Comparison of ENCODE assay signal across 12 mouse cellular contexts in the genomic region with DNA sequence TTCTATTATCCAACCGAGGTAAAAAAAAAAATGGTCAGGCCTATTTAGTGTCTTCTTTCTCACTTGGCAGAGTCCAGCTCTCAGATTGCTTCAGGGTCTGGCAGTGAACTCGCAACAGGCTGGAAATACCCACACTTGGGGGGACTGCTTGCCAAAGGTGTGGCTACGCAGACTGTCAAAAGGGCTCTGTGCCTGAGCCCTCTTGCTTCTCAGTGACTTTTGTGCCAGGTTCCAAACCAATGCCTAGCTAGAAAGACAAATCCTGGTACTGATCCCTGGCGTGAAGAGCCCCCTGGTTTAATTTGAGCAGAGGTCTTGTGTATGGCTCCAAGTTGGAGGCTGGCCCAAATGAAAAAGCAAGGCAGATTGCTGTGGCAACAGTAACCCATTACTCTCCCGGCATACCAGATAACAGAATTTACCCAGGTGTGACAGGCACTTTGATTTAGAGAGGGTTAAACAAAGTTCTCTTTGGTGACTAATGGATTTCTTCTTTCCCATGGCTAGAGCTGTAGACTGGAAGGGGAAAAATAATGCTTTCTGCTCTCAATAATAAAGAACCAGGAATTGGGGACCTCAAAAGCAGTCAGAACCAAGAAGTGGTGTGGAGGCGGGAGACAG. TPM values are rescaled to one million over a fixed set of nuclear protein-coding genes. Genes with fewer than 3 reads are reported as not detected.
DNase-seq lines count a peak whose midpoint lies in the region; ATAC-seq and TF ChIP-seq lines count a peak whose summit lies in the region.
"Had no signal": no experiment of that assay in that cellular context is flagged by ENCODE, and none has a peak within 500 bp of the region (broad histone marks: within the 10 kb centered on the region; RNA-seq: fewer than 3 reads in every experiment).

No protein-coding gene starts in this region.

- H3K9me3 ChIP-seq in heart, embryonic 11.5 days (replicated peaks; ENCODE audit: control insufficient read depth, low read length) = no peaks in the 10 kb centered on the region
- no peaks in the 10 kb centered on the region for H3K9me3 ChIP-seq in stomach, embryonic 15.5 days
- H3K9me3 ChIP-seq: limb, embryonic 12.5 days had no signal

- 58% methylated on average over 6 of the region's 6 CpGs for WGBS in heart, adult 2 months
- 61% methylated on average over 6 of the region's 6 CpGs for WGBS in heart, embryonic 11.5 days (ENCODE audit: insufficient replicate concordance)
- WGBS in stomach, embryonic 15.5 days = 39% methylated on average over 6 of the region's 6 CpGs

- TF ChIP-seq POLR2A in heart, adult 2 months (IDR thresholded peaks at IDR 0.05; ENCODE audit: insufficient read depth, low read depth, low read length) = no peak

- no peak for ATAC-seq in heart, embryonic 11.5 days (replicated peaks; ENCODE audit: insufficient number of reproducible peaks, low FRiP score, low TSS enrichment)
- peak; percentile 79 for ATAC-seq in stomach, embryonic 15.5 days (ENCODE audit: insufficient read depth, low FRiP score, low read depth)

- TF ChIP-seq EP300 in heart, adult 2 months (IDR thresholded peaks at IDR 0.05; ENCODE audit: insufficient read depth, low read depth, low read length) = 0 out of 2 replicates have a peak, but pooled peaks have one; percentile 34

- H3K4me3 ChIP-seq in heart, adult 2 months = no peak overlapping the region
- H3K4me3 ChIP-seq in heart, embryonic 11.5 days (ENCODE audit: low read depth, low read length) = no peak overlapping the region
- no peak overlapping the region for H3K4me3 ChIP-seq in stomach, embryonic 15.5 days (replicated peaks)
- no peak overlapping the region for H3K4me3 ChIP-seq in layer of hippocampus, adult 2 months
- H3K4me3 ChIP-seq: erythroblast, embryonic 14.5 days; limb, embryonic 12.5 days had no signal

- H3K4me2 ChIP-seq in heart, embryonic 11.5 days = no peak overlapping the region
- H3K4me2 ChIP-seq in stomach, embryonic 15.5 days = peak overlapping the region; percentile 19; the same call in 1 of the 2 replicates
- H3K4me2 ChIP-seq: limb, embryonic 12.5 days had no signal

- no peak for TF ChIP-seq CTCF in heart, adult 2 months (IDR thresholded peaks at IDR 0.05)
- no peak for TF ChIP-seq CTCF in layer of hippocampus, adult 2 months (conservative IDR thresholded peaks at IDR 0.05)

- no peak overlapping the region for H3K9ac ChIP-seq in heart, adult 2 months (ENCODE audit: low read depth, low read length)
- no peak overlapping the region for H3K9ac ChIP-seq in heart, embryonic 11.5 days (ENCODE audit: low read depth, low read length)
- H3K9ac ChIP-seq in stomach, embryonic 15.5 days = no peak overlapping the region
- H3K9ac ChIP-seq: limb, embryonic 12.5 days had no signal

- H3K27me3 ChIP-seq in heart, adult 2 months (ENCODE audit: control insufficient read depth, insufficient read depth, low read length) = no peaks in the 10 kb centered on the region; the same call in 1 of the 2 replicates
- H3K27me3 ChIP-seq in heart, embryonic 11.5 days (ENCODE audit: control insufficient read depth, insufficient read depth, low read length) = no peaks in the 10 kb centered on the region
- no peaks in the 10 kb centered on the region for H3K27me3 ChIP-seq in stomach, embryonic 15.5 days (replicated peaks)
- H3K27me3 ChIP-seq: limb, embryonic 12.5 days had no signal

- no peaks in the 10 kb centered on the region for H3K36me3 ChIP-seq in heart, adult 2 months (ENCODE audit: control insufficient read depth, insufficient read depth, low read length)
- no peaks in the 10 kb centered on the region for H3K36me3 ChIP-seq in heart, embryonic 11.5 days (ENCODE audit: control insufficient read depth, insufficient read depth, low read length)
- no peaks in the 10 kb centered on the region for H3K36me3 ChIP-seq in stomach, embryonic 15.5 days
- H3K36me3 ChIP-seq: limb, embryonic 12.5 days had no signal

- intact Hi-C loops in heart, adult 2 months (cut with DNase I) = loop anchor here (5.0 kb wide), 1 partner anchor 33 kb away; no protein-coding TSS in a partner anchor

- DNase-seq in heart, adult 2 months = peak; percentile 37 to 68
- peak; percentile 38 for DNase-seq in urinary bladder, postnatal 14 days (ENCODE audit: low spot score)
- DNase-seq in urinary bladder, postnatal 10 days (ENCODE audit: low spot score) = no peak
- DNase-seq in gastrocnemius, postnatal 10 days = peak; percentile 31
- DNase-seq in thymus, adult 18-20 months = no peak
- no peak for DNase-seq in layer of hippocampus, adult 2 months (ENCODE audit: low spot score in 2 of 2)
- DNase-seq: kidney, adult 11 months; retina, postnatal 1 day had no signal

- H3K4me1 ChIP-seq in heart, adult 2 months (ENCODE audit: control insufficient read depth, insufficient read depth, low read length) = peaks cover 1% of the 10 kb centered on the region; the same call in 1 of the 2 replicates
- H3K4me1 ChIP-seq in heart, embryonic 11.5 days (ENCODE audit: control insufficient read depth, insufficient read depth, low read length) = no peaks in the 10 kb centered on the region; the same call in 1 of the 2 replicates
- 0 out of 2 replicates have a peak, but pooled peaks cover 15% of the 10 kb centered on the region for H3K4me1 ChIP-seq in stomach, embryonic 15.5 days

- H3K79me2 ChIP-seq in heart, adult 2 months (replicated peaks; ENCODE audit: control insufficient read depth, insufficient read depth, low read length) = no peaks in the 10 kb centered on the region

- H3K27ac ChIP-seq in heart, adult 2 months = no peak overlapping the region
- no peak overlapping the region for H3K27ac ChIP-seq in heart, embryonic 11.5 days (ENCODE audit: low read depth, low read length)
- H3K27ac ChIP-seq in stomach, embryonic 15.5 days = peak overlapping the region; percentile 84
- H3K27ac ChIP-seq in layer of hippocampus, adult 2 months = no peak overlapping the region
- H3K27ac ChIP-seq: limb, embryonic 12.5 days had no signal

RNA-seq across cellular contexts. Expression of a gene that starts 44.1 kb away (rescaled TPM):
- 10 to 100 TPM; 13.4 to 16.2 TPM for total RNA-seq in heart, adult 2 months (2021)
- 8.4 and 16.8 TPM in 2 replicates for polyA plus RNA-seq in heart, adult 2 months (2012; rRNA removed)
- polyA plus RNA-seq in heart, embryonic 11.5 days (2014; fragmentation: Nextera tagmentation; extraction: Ambion mirVana) = 20.9 and 22.2 TPM in 2 replicates
- total RNA-seq in gastrocnemius, postnatal 10 days (2021) = 1 to 10 TPM; 7.2 to 8.2 TPM
- polyA plus RNA-seq in stomach, embryonic 15.5 days (2015; fragmentation: Nextera tagmentation; extraction: Ambion mirVana) = 44.7 and 58.3 TPM in 2 replicates
- 10 to 100 TPM; 16.7 to 18.3 TPM for total RNA-seq in layer of hippocampus, adult 2 months (2021)

Comparison
In these comparisons a context has a peak if more than half of its experiments do, and no peak if none do; other contexts are left out.
1. DNase-seq: peak in heart, adult 2 months (2 of 2), urinary bladder, postnatal 14 days (single experiment) and gastrocnemius, postnatal 10 days (single experiment); none in urinary bladder, postnatal 10 days (single experiment), thymus, adult 18-20 months (0 of 2) and layer of hippocampus, adult 2 months (0 of 2).